Mouse (Mus musculus): ENCODE results near the gene Cysrt1. TPM values are rescaled to one million over a fixed set of nuclear protein-coding genes. Genes with fewer than 3 reads are reported as not detected.
A peak's percentile ranks its signal among the peaks of the same experiment; 100 is the strongest.

Cysrt1 gene
- polyA plus RNA-seq, 1 experiment, result 0.80 TPM

GRCm38 (mm10) chr2:25240310-25240709 is 1.9 kb downstream of the Cysrt1 start:
- no peak for DNase-seq
- WGBS, result 63% methylated on average over 8 of the region's 8 CpGs
- H3K4me3 ChIP-seq (replicated peaks; ENCODE audit: insufficient read depth, low read depth, low read length), result peak overlapping the region; percentile 35
- H3K27ac ChIP-seq (ENCODE audit: insufficient read depth, low read length), result no peak overlapping the region
- H3K27me3 ChIP-seq (ENCODE audit: control insufficient read depth, insufficient read depth, low read length), result no peaks in the 10 kb centered on the region
- H3K4me1 ChIP-seq (ENCODE audit: control insufficient read depth, insufficient read depth, low read length), result peaks cover 31% of the 10 kb centered on the region
- TF ChIP-seq CTCF (IDR thresholded peaks at IDR 0.05; ENCODE audit: borderline replicate concordance, insufficient read depth, low read depth, low read length) (no peak), POLR2A (IDR thresholded peaks at IDR 0.05; ENCODE audit: borderline replicate concordance, insufficient read depth, low read length) (no peak)

- 81% methylated on average over 3 of the region's 3 CpGs for WGBS
- no peaks in the 10 kb centered on the region for H3K27me3 ChIP-seq (ENCODE audit: control insufficient read depth, insufficient read depth, low read length)
- DNase-seq, result no peak
- H3K4me1 ChIP-seq (ENCODE audit: control insufficient read depth, insufficient read depth, low read length), result peaks cover 25% of the 10 kb centered on the region
- no peak overlapping the region for H3K4me3 ChIP-seq (replicated peaks; ENCODE audit: insufficient read depth, low read depth, low read length)
- TF ChIP-seq CTCF (IDR thresholded peaks at IDR 0.05; ENCODE audit: borderline replicate concordance, insufficient read depth, low read depth, low read length), result no peak
- TF ChIP-seq POLR2A (IDR thresholded peaks at IDR 0.05; ENCODE audit: borderline replicate concordance, insufficient read depth, low read length), result no peak
- no peak overlapping the region for H3K27ac ChIP-seq (ENCODE audit: insufficient read depth, low read length)
These were observed 2.5 kb downstream of the Cysrt1 start for GRCm38 (mm10) chr2:25239766-25240165.

DNA sequence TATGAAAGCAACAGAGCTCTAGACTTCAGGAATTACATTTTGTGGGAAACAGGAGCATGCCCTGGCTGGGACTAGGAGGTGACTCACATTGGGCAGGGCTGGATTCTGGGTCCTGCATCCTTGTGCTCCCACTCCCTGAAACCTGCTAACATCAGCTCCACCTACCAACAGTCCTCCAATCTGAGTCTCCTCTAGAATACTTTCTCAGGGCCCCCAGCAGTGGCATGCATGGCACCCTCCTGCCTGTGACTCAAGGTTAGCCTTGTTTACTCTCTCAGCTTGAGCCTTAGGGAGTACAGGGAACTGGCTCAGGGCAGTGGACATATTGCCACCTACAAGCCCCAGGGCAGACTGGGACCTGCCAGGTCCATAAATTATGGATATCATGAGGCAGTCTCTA is 4.1 kb downstream of the Cysrt1 start:
- H3K27ac ChIP-seq (ENCODE audit: insufficient read depth, low read length), result no peak overlapping the region
- TF ChIP-seq CTCF (IDR thresholded peaks at IDR 0.05; ENCODE audit: borderline replicate concordance, insufficient read depth, low read depth, low read length) (no peak), POLR2A (IDR thresholded peaks at IDR 0.05; ENCODE audit: borderline replicate concordance, insufficient read depth, low read length) (no peak)
- no peak for DNase-seq
- H3K4me3 ChIP-seq (replicated peaks; ENCODE audit: insufficient read depth, low read depth, low read length), result no peak overlapping the region
- H3K27me3 ChIP-seq (ENCODE audit: control insufficient read depth, insufficient read depth, low read length), result no peaks in the 10 kb centered on the region
- H3K4me1 ChIP-seq (ENCODE audit: control insufficient read depth, insufficient read depth, low read length), result peaks cover 11% of the 10 kb centered on the region

GRCm38 (mm10) chr2:25237522-25237921 is 4.7 kb downstream of the Cysrt1 start:
- TF ChIP-seq CTCF (IDR thresholded peaks at IDR 0.05; ENCODE audit: borderline replicate concordance, insufficient read depth, low read depth, low read length) (no peak), POLR2A (IDR thresholded peaks at IDR 0.05; ENCODE audit: borderline replicate concordance, insufficient read depth, low read length) (no peak)
- peaks cover 11% of the 10 kb centered on the region for H3K4me1 ChIP-seq (ENCODE audit: control insufficient read depth, insufficient read depth, low read length)
- no peak for DNase-seq
- H3K4me3 ChIP-seq (replicated peaks; ENCODE audit: insufficient read depth, low read depth, low read length), result no peak overlapping the region
- H3K27ac ChIP-seq (ENCODE audit: insufficient read depth, low read length), result no peak overlapping the region
- no peaks in the 10 kb centered on the region for H3K27me3 ChIP-seq (ENCODE audit: control insufficient read depth, insufficient read depth, low read length)
- 59% methylated on average over 4 of the region's 4 CpGs for WGBS

- Histone ChIP-seq H3K27ac (ENCODE audit: insufficient read depth, low read length) (no peak within 1 kb of the TSS), H3K4me3 (replicated peaks; ENCODE audit: insufficient read depth, low read depth, low read length) (no peak within 1 kb of the TSS), H3K27me3 (ENCODE audit: control insufficient read depth, insufficient read depth, low read length) (no peaks in the 10 kb centered on the region), H3K4me1 (ENCODE audit: control insufficient read depth, insufficient read depth, low read length) (peaks cover 11% of the 10 kb centered on the region)
- no peak for DNase-seq
- no peak for TF ChIP-seq POLR2A (IDR thresholded peaks at IDR 0.05; ENCODE audit: borderline replicate concordance, insufficient read depth, low read length)
- no peak for TF ChIP-seq CTCF (IDR thresholded peaks at IDR 0.05; ENCODE audit: borderline replicate concordance, insufficient read depth, low read depth, low read length)
- WGBS, result 43% methylated on average over 8 of the region's 8 CpGs
These were observed 5.6 kb downstream of the Cysrt1 start, which contains the start of gene Rnf224 for GRCm38 (mm10) chr2:25236614-25237013. Rnf224 (minus strand) TSS chr2:25236787.

GRCm38 (mm10) chr2:25234551-25235220 is 7.6 kb downstream of the Cysrt1 start:
- WGBS, result 70% methylated on average over 5 of the region's 5 CpGs
- no peak for DNase-seq
- Histone ChIP-seq H3K4me1 (ENCODE audit: control insufficient read depth, insufficient read depth, low read length) (no peaks in the 10 kb centered on the region), H3K4me3 (replicated peaks; ENCODE audit: insufficient read depth, low read depth, low read length) (no peak overlapping the region), H3K27ac (ENCODE audit: insufficient read depth, low read length) (no peak overlapping the region), H3K27me3 (ENCODE audit: control insufficient read depth, insufficient read depth, low read length) (no peaks in the 10 kb centered on the region)
- TF ChIP-seq POLR2A (IDR thresholded peaks at IDR 0.05; ENCODE audit: borderline replicate concordance, insufficient read depth, low read length) (no peak), CTCF (IDR thresholded peaks at IDR 0.05; ENCODE audit: borderline replicate concordance, insufficient read depth, low read depth, low read length) (no peak)

GRCm38 (mm10) chr2:25234050-25234449 is 8.2 kb downstream of the Cysrt1 start, which contains the start of gene Slc34a3:
Slc34a3 (minus strand) TSS chr2:25234364.
- WGBS, result 82% methylated on average over 3 of the region's 3 CpGs
- H3K4me3 ChIP-seq (replicated peaks; ENCODE audit: insufficient read depth, low read depth, low read length), result no peak within 1 kb of the TSS
- no peak for DNase-seq

GRCm38 (mm10) chr2:25233421-25233820 is 8.8 kb downstream of the Cysrt1 start:
- no peak for DNase-seq
- TF ChIP-seq POLR2A (IDR thresholded peaks at IDR 0.05; ENCODE audit: borderline replicate concordance, insufficient read depth, low read length) (no peak), CTCF (IDR thresholded peaks at IDR 0.05; ENCODE audit: borderline replicate concordance, insufficient read depth, low read depth, low read length) (no peak)
- no peak overlapping the region for H3K4me3 ChIP-seq (replicated peaks; ENCODE audit: insufficient read depth, low read depth, low read length)
- H3K27me3 ChIP-seq (ENCODE audit: control insufficient read depth, insufficient read depth, low read length), result no peaks in the 10 kb centered on the region
- peaks cover 4% of the 10 kb centered on the region; the same call in 1 of the 2 replicates for H3K4me1 ChIP-seq (ENCODE audit: control insufficient read depth, insufficient read depth, low read length)
- 79% methylated on average over 4 of the region's 4 CpGs for WGBS
- H3K27ac ChIP-seq (ENCODE audit: insufficient read depth, low read length), result no peak overlapping the region

More at GRCm38 (mm10) chr2:25234050-25234449, 8.2 kb downstream of the Cysrt1 start, which contains the start of gene Slc34a3:
- no peak within 1 kb of the TSS for H3K27ac ChIP-seq (ENCODE audit: insufficient read depth, low read length)
- no peaks in the 10 kb centered on the region for H3K27me3 ChIP-seq (ENCODE audit: control insufficient read depth, insufficient read depth, low read length)
- TF ChIP-seq POLR2A (IDR thresholded peaks at IDR 0.05; ENCODE audit: borderline replicate concordance, insufficient read depth, low read length) (no peak), CTCF (IDR thresholded peaks at IDR 0.05; ENCODE audit: borderline replicate concordance, insufficient read depth, low read depth, low read length) (no peak)
- H3K4me1 ChIP-seq (ENCODE audit: control insufficient read depth, insufficient read depth, low read length), result peaks cover under 1% of the 10 kb centered on the region; the same call in 1 of the 2 replicates

Measured in cerebellum, adult 2 months (tissue).